Mouse (Mus musculus): ENCODE measurements at regions not wholly inside any gene's neighbourhood (a gene's known extent, or its start where the extent isn't known, plus 50 kb on each side); places are given as distances from the start of the nearest gene placed in this dataset.

DNA sequence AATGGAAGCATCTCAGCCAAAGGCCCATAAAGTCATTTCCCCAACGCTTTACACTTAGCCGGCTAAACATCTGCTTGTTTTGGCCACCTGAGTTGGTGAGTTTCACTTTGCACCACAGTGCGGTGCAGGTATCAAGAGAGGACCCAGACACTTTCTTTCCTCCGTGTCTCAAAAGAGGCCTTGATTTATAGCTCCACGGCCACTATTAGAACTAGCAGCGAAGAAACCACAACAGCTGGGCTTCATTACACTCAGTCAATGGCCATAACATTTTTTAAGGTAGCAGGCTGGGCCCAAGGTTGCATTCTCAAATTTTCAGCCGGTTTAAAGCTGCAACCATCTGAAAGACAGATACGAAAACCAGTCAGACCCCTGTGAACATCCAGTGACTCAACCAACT, 103.4 kb downstream of the Mreg start:
- no peak for DNase-seq (ENCODE audit: low spot score)

GRCm38 (mm10) chr1:72107125-72107524, 105.0 kb downstream of the Mreg start:
- no peak for DNase-seq (ENCODE audit: low spot score)

DNA sequence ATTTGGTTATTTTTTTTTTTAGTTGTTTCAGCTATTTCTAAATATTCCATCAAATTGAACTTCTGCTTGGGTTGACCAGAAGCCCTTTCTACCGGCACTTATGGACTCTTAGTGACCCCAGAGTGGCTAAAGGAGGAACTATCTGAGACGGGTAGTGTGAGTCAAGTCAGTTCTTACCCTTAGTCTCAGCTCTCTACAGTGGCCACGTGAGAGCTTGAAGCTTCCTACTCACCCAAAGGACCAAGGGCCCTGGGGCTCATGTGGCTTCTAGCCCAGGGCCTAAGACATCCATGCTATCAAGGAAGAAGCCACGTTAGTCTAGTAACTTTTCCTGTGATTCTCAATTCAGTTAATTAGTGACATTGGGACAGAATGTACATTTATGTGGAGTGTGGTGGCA, 105.5 kb downstream of the Mreg start:
- DNase-seq (ENCODE audit: low spot score) = no peak

GRCm38 (mm10) chr1:72105435-72106057, 106.6 kb downstream of the Mreg start:
- DNase-seq (ENCODE audit: low spot score) = no peak

- no peak for DNase-seq (ENCODE audit: low spot score)
These were observed 108.1 kb downstream of the Mreg start for GRCm38 (mm10) chr1:72103962-72104361.

GRCm38 (mm10) chr1:72103387-72103786, 108.7 kb downstream of the Mreg start:
- no peak for DNase-seq (ENCODE audit: low spot score)

GRCm38 (mm10) chr1:72099447-72099846, 112.7 kb downstream of the Mreg start:
- no peak for DNase-seq (ENCODE audit: low spot score)

- no peak for DNase-seq (ENCODE audit: low spot score)
These were observed 120.8 kb downstream of the Mreg start for GRCm38 (mm10) chr1:72091344-72091743.

GRCm38 (mm10) chr1:72085661-72086060, 126.4 kb downstream of the Mreg start:
- no peak for DNase-seq (ENCODE audit: low spot score)

DNA sequence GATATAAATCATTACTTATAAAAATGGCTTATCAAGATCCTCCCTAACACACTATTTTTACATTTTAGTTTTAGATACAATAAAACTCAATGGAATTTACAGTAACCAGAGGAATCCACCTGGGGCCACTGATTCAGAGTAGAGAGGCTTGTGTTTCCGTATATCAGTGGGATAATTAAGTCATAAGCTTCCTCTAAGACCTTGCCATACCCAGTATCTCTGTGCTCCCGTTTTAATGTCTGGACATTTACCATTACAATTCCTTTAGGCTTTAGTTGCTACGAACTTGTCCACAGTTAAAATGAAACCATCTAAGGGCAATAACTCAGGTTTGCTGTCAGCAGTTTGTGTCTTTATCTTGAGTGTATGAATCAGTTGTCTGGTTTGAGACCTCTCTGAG, 127.9 kb downstream of the Mreg start:
- DNase-seq (ENCODE audit: low spot score) = no peak

- DNase-seq (ENCODE audit: low spot score) = no peak
These were observed 129.7 kb downstream of the Mreg start for GRCm38 (mm10) chr1:72082366-72082765.

- DNase-seq (ENCODE audit: low spot score) = peak; percentile 30
These were observed 130.3 kb downstream of the Mreg start for GRCm38 (mm10) chr1:72081811-72082210.

DNA sequence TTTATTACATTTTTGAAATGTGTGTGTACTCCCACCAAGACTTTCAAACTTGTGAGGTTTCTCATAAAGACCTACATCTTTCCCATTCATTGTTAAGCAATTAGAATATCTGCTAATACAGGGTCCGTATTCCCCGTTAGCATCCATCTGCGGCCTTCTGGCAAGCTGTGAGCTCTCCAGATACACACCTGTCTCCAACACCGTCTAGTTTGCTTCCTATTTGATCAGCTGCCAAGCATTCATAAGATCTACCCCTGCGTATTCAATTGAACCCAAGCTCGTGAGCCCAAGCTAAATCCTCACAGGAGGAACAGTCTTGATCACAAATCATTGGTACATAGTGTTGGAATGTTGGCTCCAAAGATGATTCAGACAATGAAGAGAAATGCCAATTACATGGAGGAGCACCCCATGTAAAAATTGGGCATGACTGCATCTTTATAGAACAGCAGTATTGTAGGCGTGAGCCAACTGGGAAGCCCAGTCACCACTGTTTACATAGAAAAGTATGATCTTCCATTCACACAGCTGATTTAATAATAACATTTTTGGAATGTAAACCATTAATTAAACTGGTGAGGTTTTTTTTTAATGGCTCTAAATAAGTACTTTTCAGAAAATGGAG, 133.1 kb downstream of the Mreg start:
- DNase-seq (ENCODE audit: low spot score) = no peak

DNA sequence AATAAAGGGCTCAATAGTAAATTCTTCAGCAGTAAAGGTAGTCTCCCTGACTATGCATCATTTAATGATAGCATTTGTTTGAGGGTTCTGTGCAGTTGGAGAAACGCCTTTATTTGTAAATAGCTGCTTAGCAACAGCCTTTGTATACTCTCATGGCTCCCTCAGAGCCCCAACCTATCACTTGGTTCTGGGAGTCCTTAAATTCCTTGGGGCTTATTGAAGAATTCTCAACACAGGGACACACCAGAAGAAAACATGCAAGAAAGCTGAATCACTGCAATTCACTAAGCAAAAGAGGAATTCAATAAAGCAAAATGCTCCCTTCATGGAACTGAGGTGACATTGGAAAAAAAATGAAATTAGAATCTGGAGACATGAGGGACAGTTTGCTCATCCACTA, 135.8 kb downstream of the Mreg start:
- no peak for DNase-seq (ENCODE audit: low spot score)

DNA sequence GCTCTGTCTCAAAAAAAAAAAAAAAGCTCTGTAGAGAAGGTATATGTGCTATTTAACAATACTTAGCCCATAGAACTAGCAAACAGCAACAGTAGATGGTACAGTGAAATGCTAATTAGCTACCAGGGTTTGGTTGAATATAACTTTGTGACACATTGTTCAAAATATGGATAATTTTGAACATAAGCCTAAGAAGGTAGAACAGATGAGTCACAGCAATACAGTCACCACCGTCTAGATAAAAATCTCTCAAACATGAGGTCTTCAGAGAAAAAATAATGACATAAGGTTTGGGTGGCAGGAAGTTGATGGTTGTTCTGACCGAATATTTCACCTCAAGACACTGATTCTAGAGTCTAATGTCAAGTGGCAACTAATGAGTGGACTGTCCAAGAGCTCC, 136.6 kb downstream of the Mreg start:
- DNase-seq (ENCODE audit: low spot score) = no peak

DNA sequence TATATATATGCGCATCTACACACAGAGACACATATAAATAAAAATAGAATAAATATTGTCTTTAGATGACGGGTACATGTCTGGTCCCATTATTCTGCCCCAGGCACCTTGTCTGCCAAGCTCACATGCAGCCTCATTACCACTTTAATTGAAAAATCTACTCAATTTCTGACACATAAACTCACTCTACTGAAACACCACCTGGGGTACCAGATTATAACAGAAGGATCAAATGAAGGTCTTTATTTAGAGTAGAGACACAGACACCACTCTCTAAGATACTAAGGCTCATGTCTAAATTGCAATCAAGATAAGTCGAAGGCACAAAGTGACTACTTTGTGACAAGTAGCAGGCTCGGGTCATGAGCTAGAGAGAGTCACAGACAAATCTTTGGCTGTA, 138.9 kb downstream of the Mreg start:
- no peak for DNase-seq (ENCODE audit: low spot score)

- no peak for DNase-seq (ENCODE audit: low spot score)
These were observed 141.6 kb downstream of the Mreg start for GRCm38 (mm10) chr1:72070489-72070888.

DNA sequence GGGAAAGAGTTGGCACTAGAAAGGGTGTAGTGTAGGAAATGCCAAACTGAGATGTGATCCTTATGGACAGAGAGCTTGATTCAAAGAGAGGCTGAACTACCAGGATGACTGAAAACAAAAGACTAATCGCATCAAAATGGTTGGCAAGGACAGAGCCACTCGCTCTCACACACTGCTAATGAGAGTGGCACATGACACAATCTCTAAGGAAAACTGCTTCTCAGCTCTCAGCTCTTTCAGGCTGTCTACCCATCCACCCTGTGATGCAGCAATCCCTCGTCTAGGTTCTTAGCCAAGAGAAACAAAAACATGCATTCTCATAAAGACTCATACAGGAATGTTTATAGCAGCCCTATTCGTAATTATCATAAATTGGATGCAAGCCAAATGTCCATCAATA, 143.1 kb downstream of the Mreg start:
- DNase-seq (ENCODE audit: low spot score) = no peak

DNA sequence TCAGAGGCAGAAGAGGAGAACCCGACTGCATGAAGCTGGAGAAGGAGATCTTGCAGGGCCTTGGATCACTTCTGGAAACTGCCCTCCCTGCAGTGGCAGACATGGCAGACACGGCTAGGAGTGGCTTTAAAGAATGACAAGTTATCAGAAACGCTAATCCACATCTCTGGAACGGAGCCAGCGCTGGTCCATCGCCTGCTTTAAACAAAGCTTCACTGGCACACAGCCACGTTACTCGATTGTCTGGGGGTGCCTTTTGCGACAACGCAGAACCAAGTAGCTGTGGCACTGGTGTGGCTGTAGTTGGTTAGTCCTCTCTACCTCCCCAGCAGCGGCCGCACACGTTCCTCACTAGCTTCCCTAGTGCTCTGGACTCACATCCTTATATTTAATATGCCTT, 147.0 kb downstream of the Mreg start:
- DNase-seq (ENCODE audit: low spot score) = no peak

- no peak for DNase-seq (ENCODE audit: low spot score)
These were observed 151.7 kb downstream of the Mreg start for GRCm38 (mm10) chr1:72060393-72060792.

DNA sequence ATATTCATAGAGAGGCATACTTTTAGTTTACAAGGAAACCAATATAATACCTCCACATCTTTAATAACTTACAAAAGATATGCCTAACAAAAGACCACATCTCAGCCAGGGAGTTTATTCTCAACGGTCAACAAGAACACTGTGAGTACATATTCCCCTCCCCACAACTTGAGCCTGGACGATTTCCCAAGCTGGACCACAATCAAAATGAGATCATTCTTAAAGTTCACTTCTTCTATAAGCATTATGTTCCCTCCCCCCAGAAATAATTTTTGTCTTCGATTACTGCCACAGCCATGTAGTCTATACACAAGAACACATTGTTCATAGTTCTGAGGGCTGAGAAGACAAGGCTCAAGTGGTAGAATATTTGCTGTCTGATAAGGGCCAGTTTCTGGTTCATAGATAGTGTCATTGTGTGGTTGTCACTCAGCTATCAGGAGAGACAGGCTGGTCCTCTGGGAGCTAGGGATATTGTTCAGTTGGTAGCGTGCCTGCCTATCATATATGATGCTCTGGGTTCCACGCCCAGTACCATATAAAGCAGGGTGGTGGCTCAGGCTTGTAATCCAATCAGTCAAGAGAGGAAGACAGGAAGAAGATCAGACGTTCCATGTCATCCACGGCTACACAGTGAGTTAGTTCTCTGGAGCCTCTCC, 153.9 kb downstream of the Mreg start:
- no peak for DNase-seq (ENCODE audit: low spot score)

GRCm38 (mm10) chr1:72054541-72054940, 157.6 kb downstream of the Mreg start:
- no peak for DNase-seq (ENCODE audit: low spot score)

DNA sequence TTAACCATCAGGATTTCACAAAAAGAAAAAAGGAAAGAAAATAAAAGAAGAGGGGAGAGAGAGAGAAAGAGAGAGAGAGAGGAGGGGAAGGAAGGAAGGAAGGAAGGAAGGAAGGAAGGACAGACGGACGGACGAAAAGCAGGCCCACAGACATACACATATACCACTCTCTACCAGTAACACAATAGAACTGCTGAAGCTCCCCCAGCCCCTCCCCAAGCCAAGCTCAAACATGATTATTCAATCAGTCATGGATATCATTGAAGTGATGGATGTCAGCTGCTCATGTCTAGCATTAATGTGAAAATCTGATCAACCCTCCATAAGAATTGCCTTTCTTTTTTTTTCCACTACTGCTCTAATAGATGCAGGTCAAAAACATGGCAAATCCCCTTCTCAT, 161.2 kb downstream of the Mreg start:
- no peak for DNase-seq (ENCODE audit: low spot score)

- DNase-seq (ENCODE audit: low spot score) = no peak
These were observed 166.0 kb downstream of the Mreg start for GRCm38 (mm10) chr1:72046072-72046471.

Measured in ovary, postnatal 36 days (tissue).